Mouse (Mus musculus) liver, embryonic 16.5 days (tissue): ENCODE measurements around the gene Cfdp1. TPM values are rescaled to one million over a fixed set of nuclear protein-coding genes. Genes with fewer than 3 reads are reported as not detected.

Experiments used
- ATAC-seq: fragments of 200-750 bp; cut with Nextera tagmentation; 2 replicates; pipeline ENCODE4 v1.8.0; 2017; ENCODE audit warnings: low read depth, mild to moderate bottlenecking, moderate number of reproducible peaks, moderate library complexity
- H3K27ac ChIP-seq: fragments of 300-500 bp; sonication (generic); 2 replicates; pipeline ENCODE4 v1.5.1; 2014; ENCODE audit warnings: mild to moderate bottlenecking, low read length
- H3K27me3 ChIP-seq: fragments of 300-500 bp; sonication (generic); 2 replicates; pipeline ENCODE4 v1.6.1; 2014; ENCODE audit warnings: low read depth, low read length, mixed read lengths; ENCODE audit not compliant: control insufficient read depth, insufficient read depth
- H3K36me3 ChIP-seq: fragments of 300-500 bp; sonication (generic); 2 replicates; pipeline ENCODE4 v1.6.1; 2014; ENCODE audit warnings: mild to moderate bottlenecking; ENCODE audit not compliant: control insufficient read depth, insufficient read depth
- H3K4me1 ChIP-seq: fragments of 300-500 bp; sonication (generic); 2 replicates; pipeline ENCODE4 v1.6.1; 2014; ENCODE audit warnings: low read depth, low read length, mixed read lengths; ENCODE audit not compliant: control insufficient read depth
- H3K4me2 ChIP-seq: fragments of 300-500 bp; sonication (generic); 2 replicates; pipeline ENCODE4 v1.6.1; 2014; ENCODE audit warnings: low read depth, low read length, mixed read lengths
- H3K4me3 ChIP-seq: fragments of 300-500 bp; sonication (generic); 2 replicates; pipeline ENCODE4 v1.5.1; 2014; ENCODE audit warnings: low read depth, mild to moderate bottlenecking, low read length
- H3K9ac ChIP-seq: fragments of 300-500 bp; sonication (generic); 2 replicates; pipeline ENCODE4 v1.6.1; 2014; ENCODE audit warnings: low read depth, low read length
- H3K9me3 ChIP-seq: fragments of 300-500 bp; sonication (generic); replicated peaks from 2 replicates; pipeline ENCODE4 v1.6.1; 2016; ENCODE audit warnings: low read length; ENCODE audit not compliant: control insufficient read depth
- WGBS: fragments of 180-500 bp; shearing (Covaris S2); extraction: QIAGEN DNeasy Blood & Tissue Kit; methylation state at CpG from one replicate; pipeline ENCODE4 v1.1.7; 2014; ENCODE audit not compliant: insufficient replicate concordance; 5-methylcytosine and 5-hydroxymethylcytosine counted together
- polyA plus RNA-seq: library from polyadenylated mRNA; unstranded; fragments of >200 nt; fragmentation: Nextera tagmentation; extraction: Ambion mirVana; gene quantifications from 2 replicates; pipeline ENCODE4 v1.2.1, GENCODE M21; 2015

The Cfdp1 gene
- polyA plus RNA-seq, 1 experiment from 2014 or later = 63.2 TPM

GRCm38 (mm10) chr8:111786116-111786515 lies 68.0 kb downstream of the Cfdp1 start:
- H3K4me2 ChIP-seq = no peak overlapping the region
- WGBS = 79% methylated on average over 2 of the region's 2 CpGs
- no peak for ATAC-seq
- H3K4me3 ChIP-seq = no peak overlapping the region
- no peaks in the 10 kb centered on the region for H3K36me3 ChIP-seq
- H3K9ac ChIP-seq = no peak overlapping the region
- H3K4me1 ChIP-seq = no peaks in the 10 kb centered on the region; the same call in 1 of the 2 replicates
- H3K27me3 ChIP-seq = no peaks in the 10 kb centered on the region
- H3K9me3 ChIP-seq = no peaks in the 10 kb centered on the region
- H3K27ac ChIP-seq = no peak overlapping the region

- ATAC-seq = no peak
- H3K4me2 ChIP-seq = no peak overlapping the region
- H3K27ac ChIP-seq = no peak overlapping the region
- H3K4me3 ChIP-seq = no peak overlapping the region
- H3K9ac ChIP-seq = no peak overlapping the region
- 61% methylated on average over 9 of the region's 9 CpGs for WGBS
- peaks cover 3% of the 10 kb centered on the region for H3K4me1 ChIP-seq
- no peaks in the 10 kb centered on the region for H3K27me3 ChIP-seq
- H3K9me3 ChIP-seq = no peaks in the 10 kb centered on the region
- no peaks in the 10 kb centered on the region for H3K36me3 ChIP-seq
Observed at GRCm38 (mm10) chr8:111782671-111783394, 71.3 kb downstream of the Cfdp1 start.

GRCm38 (mm10) chr8:111782161-111782560 lies 71.9 kb downstream of the Cfdp1 start:
- H3K4me3 ChIP-seq = no peak overlapping the region
- WGBS = 69% methylated on average over 2 of the region's 2 CpGs
- no peaks in the 10 kb centered on the region for H3K27me3 ChIP-seq
- H3K4me2 ChIP-seq = no peak overlapping the region
- H3K9me3 ChIP-seq = no peaks in the 10 kb centered on the region
- no peak overlapping the region for H3K27ac ChIP-seq
- H3K9ac ChIP-seq = no peak overlapping the region
- ATAC-seq = no peak
- H3K36me3 ChIP-seq = no peaks in the 10 kb centered on the region
- H3K4me1 ChIP-seq = peaks cover 3% of the 10 kb centered on the region

- Histone ChIP-seq H3K36me3 (no peaks in the 10 kb centered on the region), H3K9ac (no peak overlapping the region), H3K4me3 (no peak overlapping the region), H3K27ac (0 out of 2 replicates have a peak overlapping the region, but pooled peaks have one; percentile 20), H3K9me3 (no peaks in the 10 kb centered on the region), H3K27me3 (no peaks in the 10 kb centered on the region), H3K4me1 (peaks cover 3% of the 10 kb centered on the region), H3K4me2 (no peak overlapping the region)
- WGBS = 74% methylated on average over 10 of the region's 10 CpGs
- no peak for ATAC-seq
Observed at GRCm38 (mm10) chr8:111780697-111781424, 73.2 kb downstream of the Cfdp1 start.

- Histone ChIP-seq H3K27ac (no peak overlapping the region), H3K9ac (no peak overlapping the region), H3K9me3 (no peaks in the 10 kb centered on the region), H3K4me1 (peaks cover 3% of the 10 kb centered on the region), H3K4me2 (no peak overlapping the region), H3K36me3 (no peaks in the 10 kb centered on the region; the same call in none of the 2 replicates), H3K4me3 (no peak overlapping the region), H3K27me3 (no peaks in the 10 kb centered on the region)
- WGBS = 71% methylated on average over 7 of the region's 7 CpGs
- peak; percentile 83 for ATAC-seq
Observed at GRCm38 (mm10) chr8:111779690-111780089, 74.4 kb downstream of the Cfdp1 start.

- Histone ChIP-seq H3K9me3 (no peaks in the 10 kb centered on the region), H3K27me3 (no peaks in the 10 kb centered on the region), H3K4me3 (no peak overlapping the region), H3K27ac (no peak overlapping the region), H3K4me2 (no peak overlapping the region), H3K4me1 (peaks cover 3% of the 10 kb centered on the region), H3K9ac (no peak overlapping the region), H3K36me3 (peaks cover 3% of the 10 kb centered on the region)
- no peak for ATAC-seq
- 66% methylated on average over 7 of the region's 7 CpGs for WGBS
Observed at GRCm38 (mm10) chr8:111778801-111779200, 75.3 kb downstream of the Cfdp1 start.

- H3K36me3 ChIP-seq = peaks cover 3% of the 10 kb centered on the region
- peaks cover 3% of the 10 kb centered on the region for H3K4me1 ChIP-seq
- no peaks in the 10 kb centered on the region for H3K9me3 ChIP-seq
- WGBS = 65% methylated on average over 4 of the region's 4 CpGs
- no peak for ATAC-seq
- no peak overlapping the region for H3K27ac ChIP-seq
- H3K4me3 ChIP-seq = no peak overlapping the region
- H3K4me2 ChIP-seq = no peak overlapping the region
- no peaks in the 10 kb centered on the region for H3K27me3 ChIP-seq
- H3K9ac ChIP-seq = no peak overlapping the region
Observed at GRCm38 (mm10) chr8:111776492-111776891, 77.6 kb downstream of the Cfdp1 start.

GRCm38 (mm10) chr8:111775766-111776165 lies 78.3 kb downstream of the Cfdp1 start:
- 82% methylated on average over 6 of the region's 6 CpGs for WGBS
- Histone ChIP-seq H3K4me3 (no peak overlapping the region), H3K9me3 (no peaks in the 10 kb centered on the region), H3K9ac (no peak overlapping the region), H3K4me2 (no peak overlapping the region), H3K36me3 (peaks cover 3% of the 10 kb centered on the region), H3K27ac (no peak overlapping the region), H3K4me1 (peaks cover 3% of the 10 kb centered on the region), H3K27me3 (no peaks in the 10 kb centered on the region)
- no peak for ATAC-seq

GRCm38 (mm10) chr8:111773476-111773875 lies 80.6 kb downstream of the Cfdp1 start:
- Histone ChIP-seq H3K27me3 (no peaks in the 10 kb centered on the region), H3K36me3 (peaks cover 3% of the 10 kb centered on the region), H3K4me1 (no peaks in the 10 kb centered on the region; the same call in 1 of the 2 replicates), H3K9me3 (no peaks in the 10 kb centered on the region), H3K27ac (no peak overlapping the region), H3K4me3 (no peak overlapping the region), H3K9ac (no peak overlapping the region), H3K4me2 (no peak overlapping the region)
- 78% methylated on average over 5 of the region's 5 CpGs for WGBS
- no peak for ATAC-seq
